Mouse (Mus musculus): Measurements from ENCODE around the gene Gm45713.

DNA sequence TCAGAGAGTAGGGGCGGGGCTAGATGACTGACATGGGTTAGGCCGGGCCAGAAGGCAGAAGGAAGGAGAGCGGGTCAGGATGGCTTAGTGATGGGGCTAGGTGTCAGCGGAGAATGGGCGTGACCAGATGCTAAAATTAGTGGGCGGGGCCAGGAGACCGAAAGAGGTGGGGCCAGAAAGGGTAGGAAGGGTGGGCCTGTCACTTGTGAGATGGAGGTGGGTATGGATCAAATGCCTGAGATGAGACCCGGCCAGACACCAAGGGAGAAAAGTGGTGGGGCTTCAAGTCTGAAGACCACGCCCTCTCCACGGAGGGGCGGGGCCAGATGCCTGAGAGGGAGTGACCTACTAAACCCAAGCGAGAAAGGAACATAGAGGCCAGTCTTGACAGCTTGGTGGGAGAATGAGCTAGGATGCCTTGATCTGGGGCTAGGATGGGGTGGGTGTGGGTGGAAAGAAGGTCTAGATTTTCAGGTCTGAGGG lies 1.4 kb downstream of the Gm45713 start:
- TF ChIP-seq EP300 (IDR thresholded peaks at IDR 0.05; ENCODE audit: insufficient read depth, low read depth, low read length) (no peak), CTCF (IDR thresholded peaks at IDR 0.05) (no peak), POLR2A (IDR thresholded peaks at IDR 0.05; ENCODE audit: insufficient read depth, low read depth, low read length) (no peak)
